Mouse (Mus musculus) c-Kit-positive CD71-negative TER-119-negative erythroid progenitor cells, embryonic 14.5 days (primary cell): ENCODE data around the gene Pga5.
A peak's percentile ranks its signal among the peaks of the same experiment; 100 is the strongest.

ENCODE experiments used
- DNase-seq: peaks from one replicate; pipeline ENCODE4 v3.0.0-alpha.2; 2013; ENCODE audit warnings: low read depth

Pga5 gene

DNA sequence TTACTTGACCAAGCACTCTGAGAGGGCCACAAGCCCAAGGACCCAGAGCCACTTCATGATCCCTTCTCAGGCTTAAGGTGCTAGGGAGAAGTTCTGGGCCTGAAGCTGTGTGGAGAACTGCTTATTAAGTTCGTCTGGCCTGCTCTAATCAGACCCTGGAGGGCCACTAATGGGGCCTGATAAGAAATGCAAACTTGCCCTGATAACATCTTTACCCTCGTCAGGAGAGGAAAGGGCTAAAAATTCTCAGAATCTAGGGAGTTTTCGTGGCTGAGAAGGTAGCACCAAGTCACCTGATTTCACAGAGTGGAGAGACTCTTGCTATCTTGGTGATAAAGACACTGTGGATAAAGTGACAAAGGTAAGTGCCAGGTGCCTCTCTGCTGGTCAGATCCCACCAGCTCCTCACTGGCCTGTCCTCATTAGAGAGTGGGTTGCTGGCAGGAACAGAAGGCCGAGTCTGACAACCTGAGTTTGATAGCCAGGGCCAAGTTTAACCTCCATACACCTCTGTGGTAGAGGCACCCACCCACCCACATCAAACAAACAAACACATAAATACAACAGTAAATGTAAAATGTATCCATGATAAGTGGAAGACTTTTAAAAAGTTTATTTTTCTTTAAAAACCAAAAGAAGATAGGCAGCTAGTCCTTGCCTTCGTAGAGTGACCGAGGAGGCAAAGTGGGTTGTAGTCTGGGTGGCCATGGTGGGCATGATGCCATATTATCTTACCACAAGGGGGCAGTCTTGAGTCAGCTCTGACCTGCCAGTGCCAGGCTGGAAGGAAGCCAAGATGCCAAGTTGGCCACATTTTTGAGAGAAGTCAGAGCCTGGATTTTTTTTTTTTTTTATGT, at the start of gene Pga5:
TSS of gene Pga5 (minus strand) at position 157 of the 857 bp plus-strand sequence.
- DNase-seq = no peak

- no peak for DNase-seq
Observed at GRCm38 (mm10) chr19:10724629-10725363, 46.9 kb upstream of the Pga5 start.

GRCm38 (mm10) chr19:10723649-10724048, 45.8 kb upstream of the Pga5 start:
- DNase-seq = no peak

GRCm38 (mm10) chr19:10723084-10723483, 45.2 kb upstream of the Pga5 start:
- no peak for DNase-seq

DNA sequence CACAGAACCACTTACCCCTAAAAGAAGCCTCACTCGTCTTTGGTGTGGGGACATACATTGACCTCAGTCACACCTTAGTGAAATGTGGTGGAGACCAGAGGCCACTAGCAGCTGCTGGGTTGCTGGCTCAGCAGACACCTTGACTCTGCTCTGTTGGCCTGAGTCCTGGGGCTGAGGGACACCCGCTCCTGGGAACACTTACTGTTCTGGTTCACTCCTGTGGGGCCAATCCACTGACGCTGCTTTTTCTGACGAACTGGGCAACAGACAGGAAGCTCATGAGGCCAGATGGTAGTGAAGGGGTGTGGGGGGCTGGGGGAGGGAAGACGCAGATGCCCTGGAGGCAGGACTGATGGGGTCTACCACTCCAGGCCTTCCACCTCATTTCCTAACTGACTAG, 43.2 kb upstream of the Pga5 start:
- no peak for DNase-seq

DNA sequence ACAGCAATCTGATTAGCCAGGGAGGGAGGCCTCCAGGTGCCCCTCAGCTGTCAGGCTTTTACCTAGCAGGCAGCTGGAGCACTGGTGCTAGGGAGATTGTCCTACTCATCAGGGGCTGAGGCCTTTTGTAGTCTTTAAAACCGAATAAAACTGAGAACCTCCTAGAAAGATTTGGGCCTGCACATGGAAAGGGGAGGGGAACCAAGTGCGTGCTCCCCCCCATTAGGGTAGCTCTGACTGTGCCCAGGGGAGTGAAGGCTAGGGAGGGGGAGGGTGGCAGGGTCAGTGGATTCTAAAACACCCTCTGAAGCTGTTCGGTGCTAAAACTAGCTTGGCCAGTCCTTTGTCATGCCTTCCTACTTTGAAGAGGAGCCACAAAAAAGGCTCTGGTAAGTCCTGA, 42.7 kb upstream of the Pga5 start:
- no peak for DNase-seq

GRCm38 (mm10) chr19:10719751-10720150, 41.9 kb upstream of the Pga5 start:
- DNase-seq = no peak

DNA sequence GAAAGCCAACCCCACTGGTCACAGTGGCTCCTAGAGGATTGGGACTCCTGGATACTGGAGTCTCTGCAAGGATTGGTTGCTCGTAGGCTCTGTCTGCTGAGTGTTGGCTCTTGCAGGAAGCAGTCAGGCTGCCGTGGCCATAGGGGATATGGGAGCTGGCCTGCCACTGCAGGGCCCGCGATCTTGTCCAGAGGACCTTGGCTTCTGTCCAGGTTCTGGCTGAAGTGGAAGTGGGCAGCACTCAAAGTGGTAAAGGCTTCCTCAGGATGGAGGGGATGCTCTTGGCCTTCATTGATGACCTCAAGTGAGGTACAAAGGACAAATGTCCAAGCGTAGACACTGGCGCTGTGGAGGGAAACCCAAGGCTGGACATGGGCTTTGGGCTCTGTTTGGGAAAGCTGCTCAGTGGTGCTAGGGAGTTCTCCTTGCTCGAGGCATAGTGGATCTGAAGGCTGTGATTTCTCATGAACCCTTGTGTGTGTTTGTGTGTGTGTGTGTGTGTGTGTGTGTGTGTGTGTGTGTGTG, 40.4 kb upstream of the Pga5 start:
- DNase-seq = no peak

DNA sequence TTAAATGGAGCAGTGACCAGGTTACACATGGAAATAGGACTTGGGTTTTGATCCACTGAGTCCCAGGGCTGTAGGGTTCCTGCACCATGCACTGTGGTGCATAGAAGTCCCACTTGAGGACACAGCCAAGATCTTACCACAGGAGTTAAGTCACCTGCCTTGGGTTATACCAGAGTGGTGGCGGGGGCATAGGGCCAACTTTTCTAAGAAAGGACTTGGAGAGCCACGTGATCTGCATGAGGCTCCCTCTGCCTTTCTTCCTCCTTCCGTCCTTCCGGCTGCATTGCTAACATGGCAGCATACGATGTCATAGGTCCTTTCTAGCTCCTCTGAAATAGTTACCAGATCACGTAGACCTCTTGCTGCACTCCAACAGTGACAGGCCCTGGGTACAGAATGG, 37.6 kb upstream of the Pga5 start:
- DNase-seq = no peak

GRCm38 (mm10) chr19:10714682-10715475, 37.0 kb upstream of the Pga5 start:
- DNase-seq = no peak

DNA sequence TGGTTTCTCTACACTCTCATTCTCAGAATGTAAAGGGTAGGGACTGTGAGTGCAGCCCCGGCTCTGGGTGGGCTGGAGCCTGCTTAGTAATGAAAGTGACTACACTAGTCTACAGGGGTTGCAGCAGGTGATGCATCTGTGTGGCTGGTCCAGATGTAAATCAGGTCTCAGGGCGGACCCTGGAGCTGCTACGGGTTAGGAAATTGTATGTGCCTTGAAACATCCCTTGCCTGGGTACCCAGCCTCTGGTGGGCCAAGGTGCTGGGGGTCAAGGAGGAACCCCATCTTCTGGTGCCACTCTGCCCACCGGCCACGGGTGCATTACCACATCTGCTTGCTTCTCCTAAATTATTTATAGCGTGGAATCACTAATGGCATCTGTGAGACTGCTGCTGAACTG, 36.3 kb upstream of the Pga5 start:
- no peak for DNase-seq

GRCm38 (mm10) chr19:10713551-10713950, 35.7 kb upstream of the Pga5 start:
- no peak for DNase-seq

DNA sequence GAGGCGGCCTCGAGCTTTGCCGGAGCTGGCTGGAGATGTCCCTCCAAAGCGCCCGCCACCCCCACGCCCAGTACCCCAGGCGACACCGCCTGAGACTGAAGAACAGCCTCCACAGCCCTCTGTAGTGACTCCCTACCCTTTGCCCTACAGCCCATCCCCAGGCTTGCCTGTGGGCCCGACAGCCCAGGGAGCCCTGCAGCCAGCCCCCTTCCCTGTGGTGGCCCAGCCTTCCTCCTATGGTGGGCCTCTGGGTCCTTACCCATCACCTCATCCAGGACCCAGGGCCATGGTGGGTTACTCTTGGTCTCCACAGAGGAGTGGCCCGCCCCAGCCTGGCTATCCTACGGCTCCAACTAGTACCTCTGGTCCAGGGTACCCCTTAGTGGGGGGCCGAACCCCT, 34.8 kb upstream of the Pga5 start:
- DNase-seq = no peak

- no peak for DNase-seq
Observed at GRCm38 (mm10) chr19:10712194-10712593, 34.3 kb upstream of the Pga5 start.

DNA sequence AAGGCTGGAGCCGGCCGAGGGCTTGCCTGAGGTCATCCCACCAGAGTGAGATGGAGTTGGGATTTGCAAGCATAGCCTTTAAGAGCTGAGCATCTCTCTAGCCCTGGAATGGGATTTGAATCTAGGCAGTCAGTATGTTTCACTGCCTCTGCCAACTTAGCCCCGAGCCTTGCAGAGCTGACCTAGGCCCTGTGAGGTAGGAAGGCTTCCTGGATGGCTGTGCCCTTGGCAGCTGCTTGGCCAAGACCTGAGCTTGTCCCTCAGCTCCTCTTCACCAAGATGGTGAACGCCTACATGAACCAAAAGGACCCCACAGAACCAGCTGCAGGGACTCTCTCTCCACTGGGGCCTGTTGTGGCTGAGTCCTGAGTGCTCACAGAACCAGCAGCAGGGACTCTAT, 32.9 kb upstream of the Pga5 start:
- no peak for DNase-seq

- no peak for DNase-seq
Observed at GRCm38 (mm10) chr19:10710088-10710511, 32.2 kb upstream of the Pga5 start.

DNA sequence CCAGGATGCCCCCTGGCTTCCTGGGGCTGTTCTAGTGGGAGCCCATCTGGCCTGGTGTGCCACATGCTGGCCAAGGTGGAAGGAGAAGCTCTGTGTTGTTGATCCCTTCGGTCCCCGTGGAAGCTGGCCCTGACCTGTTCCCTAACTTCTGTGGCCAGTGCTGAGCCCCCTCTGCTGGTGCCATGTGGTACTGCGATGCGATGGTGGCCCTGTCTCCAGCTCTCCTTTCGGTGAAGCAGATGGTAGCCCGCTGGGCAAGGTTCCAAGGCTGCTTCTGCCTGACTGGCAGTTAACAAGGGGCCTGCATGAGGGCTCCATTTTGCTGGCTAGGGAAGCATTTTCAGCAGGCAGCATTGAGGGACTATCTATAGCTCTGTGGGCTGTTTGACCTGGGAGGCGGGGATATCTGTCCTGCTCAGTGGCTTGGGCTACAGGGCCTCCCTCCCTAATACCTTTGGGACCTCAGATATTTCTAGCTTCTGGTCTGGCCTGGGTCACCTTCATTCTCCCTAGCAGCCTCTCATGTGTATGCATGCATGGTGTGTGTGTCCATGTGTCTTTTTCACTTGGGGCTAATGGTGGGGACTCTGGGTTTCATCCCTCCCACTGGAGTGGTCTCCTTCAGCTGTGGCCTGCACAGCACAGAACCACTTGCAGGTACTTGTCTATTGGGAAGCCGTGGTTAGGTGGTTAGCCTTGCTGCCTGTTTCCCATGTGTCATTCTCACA, 31.7 kb upstream of the Pga5 start:
- peak; percentile 79 for DNase-seq

GRCm38 (mm10) chr19:10708900-10709299, 31.0 kb upstream of the Pga5 start:
- no peak for DNase-seq

- no peak for DNase-seq
Observed at GRCm38 (mm10) chr19:10707881-10708280, 30.0 kb upstream of the Pga5 start.

- DNase-seq = no peak
Observed at GRCm38 (mm10) chr19:10707087-10707875, 29.4 kb upstream of the Pga5 start.

DNA sequence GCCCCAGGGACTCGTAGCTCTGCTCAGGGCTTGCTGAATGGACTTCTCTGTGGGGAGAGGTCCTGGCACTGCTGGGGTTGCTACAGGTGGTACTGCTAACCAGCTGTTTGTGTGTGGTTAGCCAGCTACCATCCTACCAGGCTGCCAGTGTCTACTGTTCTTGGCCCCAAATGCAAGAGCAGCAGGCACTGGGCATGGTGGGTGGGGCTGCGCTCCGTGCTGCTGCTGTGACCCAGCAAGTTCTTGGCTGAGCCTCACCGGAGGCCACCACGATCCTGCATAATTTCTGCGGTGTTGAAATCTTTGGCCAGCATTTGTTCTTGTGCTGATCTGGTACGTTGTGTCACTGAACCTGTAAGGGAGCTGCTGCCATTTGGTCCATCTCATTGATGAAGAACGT, 25.6 kb upstream of the Pga5 start:
- DNase-seq = no peak
